Mouse (Mus musculus): ENCODE measurements at regions not wholly inside any gene's neighbourhood (a gene's known extent, or its start where the extent isn't known, plus 50 kb on each side); places are given as distances from the start of the nearest gene placed in this dataset.

DNA sequence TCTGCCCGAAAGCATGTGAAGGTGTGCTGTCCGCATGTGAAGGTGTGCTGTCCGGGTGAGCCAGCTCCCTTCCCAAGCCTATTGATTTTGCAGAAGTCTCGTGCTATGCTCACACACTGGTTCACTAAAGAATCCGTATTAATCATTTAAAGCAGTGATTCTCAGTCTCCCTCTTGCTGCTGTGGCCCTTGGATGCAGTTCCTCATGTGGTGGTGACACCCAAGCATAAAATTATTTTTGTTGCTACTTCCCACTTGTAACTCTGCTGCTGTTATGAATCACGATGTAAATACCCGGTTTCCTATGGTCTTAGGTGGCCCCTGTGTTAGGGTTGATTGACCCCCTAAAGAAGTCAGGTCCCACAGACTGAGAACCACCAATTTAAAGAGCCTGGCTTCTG is 55.7 kb upstream of the Emb start:
- ATAC-seq (replicated peaks in 1 of 2; ENCODE audit: insufficient read depth in 1 of 2, low FRiP score in 2 of 2, low TSS enrichment in 1 of 2, low read depth in 1 of 2, poor library complexity in 2 of 2, severe bottlenecking in 2 of 2) = no peak

DNA sequence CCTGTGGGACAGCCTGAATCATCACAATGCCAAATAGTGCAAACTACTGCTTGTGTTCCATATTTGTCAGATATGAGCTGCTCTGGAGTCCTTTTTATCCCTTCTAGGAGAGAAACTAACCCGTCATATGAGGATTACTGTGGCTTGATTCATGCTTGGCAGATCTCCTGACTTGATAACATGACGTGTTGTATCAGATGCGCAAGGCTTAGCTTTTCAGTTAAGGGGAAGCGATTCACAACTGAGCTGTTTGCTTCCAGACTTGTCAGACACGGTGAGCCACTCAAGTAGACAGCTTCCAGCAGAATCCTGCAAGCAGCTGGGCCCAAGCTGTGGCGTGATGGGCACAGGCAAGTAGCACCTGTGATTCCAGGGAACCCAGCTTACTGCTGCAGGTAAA is 64.5 kb upstream of the Emb start:
- ATAC-seq (replicated peaks in 1 of 2; ENCODE audit: insufficient read depth in 1 of 2, low FRiP score in 2 of 2, low TSS enrichment in 1 of 2, low read depth in 1 of 2, poor library complexity in 2 of 2, severe bottlenecking in 2 of 2) = peak in 1 of 2 experiments; percentile 48; a peak in 1 of 4 replicates

DNA sequence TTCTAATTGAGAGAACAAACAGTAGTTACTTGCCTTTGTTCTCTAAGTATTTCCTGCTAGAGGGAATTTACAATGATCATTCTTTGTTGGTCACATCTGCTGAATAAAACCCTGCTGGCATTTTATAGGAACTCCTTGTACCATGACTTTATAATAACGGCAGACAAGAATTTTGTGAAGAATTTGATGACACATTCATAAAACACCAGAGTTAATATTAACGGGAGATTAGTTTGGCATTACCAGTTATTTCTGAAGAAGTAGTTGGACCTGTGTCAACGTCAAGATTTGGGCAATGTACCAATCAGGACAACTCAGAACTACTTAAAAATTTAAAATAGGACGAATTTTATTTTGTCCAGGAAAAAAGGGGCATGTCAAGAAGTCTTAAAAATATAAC is 65.1 kb upstream of the Emb start:
- ATAC-seq (replicated peaks in 1 of 2; ENCODE audit: insufficient read depth in 1 of 2, low FRiP score in 2 of 2, low TSS enrichment in 1 of 2, low read depth in 1 of 2, poor library complexity in 2 of 2, severe bottlenecking in 2 of 2) = no peak

DNA sequence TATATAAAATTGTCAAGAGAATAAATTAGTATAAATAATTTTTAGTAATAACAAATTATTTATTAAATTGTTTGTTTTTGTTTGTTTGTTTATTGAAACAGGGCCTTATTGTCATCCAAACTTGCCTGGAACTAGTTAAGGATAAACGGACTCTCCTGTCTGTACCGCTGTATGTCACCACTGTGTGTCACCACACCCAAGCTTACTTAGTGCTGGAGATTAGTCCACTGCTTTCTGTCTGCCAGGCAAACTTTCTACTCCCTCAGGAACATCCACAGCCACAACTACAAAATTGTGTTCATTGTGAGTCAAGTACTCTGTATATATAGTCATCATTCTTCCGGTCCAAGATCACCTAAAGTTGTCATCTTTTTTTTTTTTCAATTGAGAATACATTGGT is 74.0 kb upstream of the Emb start:
- ATAC-seq (replicated peaks in 1 of 2; ENCODE audit: insufficient read depth in 1 of 2, low FRiP score in 2 of 2, low TSS enrichment in 1 of 2, low read depth in 1 of 2, poor library complexity in 2 of 2, severe bottlenecking in 2 of 2) = 0 out of 4 replicates have a peak, but pooled peaks of 1 of the 2 experiments have one; percentile 59

DNA sequence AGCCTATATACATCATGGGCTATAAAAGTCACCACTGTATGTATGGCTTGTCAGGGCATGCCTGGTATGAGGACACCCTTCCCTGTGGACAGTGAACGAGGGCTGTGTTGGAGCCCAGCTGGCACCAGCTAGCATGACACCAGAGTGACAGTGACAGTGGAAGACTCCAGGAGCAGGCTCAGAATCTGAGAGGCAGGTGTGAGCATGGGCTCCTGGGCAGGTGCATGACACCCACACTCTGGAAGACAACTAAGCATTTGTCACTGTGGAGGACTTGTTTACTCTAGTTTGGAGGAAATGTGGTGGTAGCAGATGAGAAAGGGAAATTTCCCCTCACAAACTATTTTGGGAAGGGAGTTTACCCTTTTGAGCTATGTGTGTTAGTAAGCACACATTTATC is 76.2 kb upstream of the Emb start:
- no peak for ATAC-seq (replicated peaks in 1 of 2; ENCODE audit: insufficient read depth in 1 of 2, low FRiP score in 2 of 2, low TSS enrichment in 1 of 2, low read depth in 1 of 2, poor library complexity in 2 of 2, severe bottlenecking in 2 of 2)

DNA sequence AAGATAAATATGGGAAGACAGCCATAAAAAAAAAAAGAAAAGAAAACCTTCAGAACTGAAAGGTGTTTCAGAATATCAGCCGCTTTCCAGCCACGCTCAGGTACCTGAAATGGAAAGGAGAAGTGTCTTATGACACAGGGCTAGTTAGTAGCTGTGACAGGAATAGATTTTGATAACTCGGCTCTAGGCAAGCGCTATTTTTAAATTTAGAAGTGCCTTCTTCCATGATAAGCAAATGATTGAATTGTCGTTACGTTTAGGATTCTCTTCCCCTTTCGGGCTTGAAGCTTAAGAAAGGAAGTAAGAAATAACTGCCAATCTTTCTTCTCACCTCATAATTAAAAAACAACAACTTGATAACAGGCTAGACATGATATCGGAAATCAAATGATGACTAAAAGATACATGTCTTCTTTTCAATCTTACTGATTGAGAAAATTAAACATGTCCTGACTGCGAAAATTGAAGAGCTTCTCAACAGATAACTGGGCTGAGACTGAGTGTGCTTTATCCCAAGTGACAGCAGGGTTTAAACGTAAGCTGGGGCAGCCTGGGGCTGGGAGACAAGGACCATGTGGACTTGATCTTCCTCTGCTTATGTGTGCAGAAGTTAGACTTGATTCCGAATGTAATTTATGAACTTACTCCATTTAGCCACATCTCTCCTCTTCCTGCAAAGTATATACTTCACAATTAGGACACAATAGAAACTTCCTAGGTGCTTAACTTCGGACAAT is 80.4 kb upstream of the Emb start:
- peak; percentile 27 to 42; a peak in 2 of 4 replicates for ATAC-seq (replicated peaks in 1 of 2; ENCODE audit: insufficient read depth in 1 of 2, low FRiP score in 2 of 2, low TSS enrichment in 1 of 2, low read depth in 1 of 2, poor library complexity in 2 of 2, severe bottlenecking in 2 of 2)

DNA sequence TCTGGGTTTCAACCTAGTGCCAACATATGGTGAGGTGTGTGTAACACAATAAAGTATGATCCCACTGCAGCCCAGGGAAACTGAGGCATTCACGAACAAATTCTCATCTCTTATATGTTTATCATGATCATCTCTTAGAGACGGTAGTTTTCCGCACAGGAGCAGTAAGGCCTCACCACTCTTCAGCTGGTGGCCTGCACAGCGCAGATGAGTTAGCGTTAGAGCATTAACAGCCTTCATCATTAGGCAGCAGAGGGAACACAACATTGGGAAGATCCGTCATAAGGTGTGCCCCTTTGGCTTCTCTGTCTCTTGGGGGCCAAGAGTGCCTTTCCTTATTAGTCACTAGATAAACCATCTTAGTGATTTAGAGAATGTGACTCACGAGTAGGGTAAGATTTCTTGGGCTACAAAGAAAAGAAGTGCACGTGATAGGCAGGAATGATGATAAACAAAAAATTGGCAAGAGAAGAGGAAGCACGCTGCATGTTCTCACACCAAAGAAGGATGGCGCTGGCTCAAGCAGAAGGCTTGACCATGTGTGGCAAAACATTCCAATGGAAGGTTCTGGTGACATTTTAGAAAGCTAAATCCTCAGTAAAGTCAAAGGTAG is 81.1 kb upstream of the Emb start:
- ATAC-seq (replicated peaks in 1 of 2; ENCODE audit: insufficient read depth in 1 of 2, low FRiP score in 2 of 2, low TSS enrichment in 1 of 2, low read depth in 1 of 2, poor library complexity in 2 of 2, severe bottlenecking in 2 of 2) = no peak

DNA sequence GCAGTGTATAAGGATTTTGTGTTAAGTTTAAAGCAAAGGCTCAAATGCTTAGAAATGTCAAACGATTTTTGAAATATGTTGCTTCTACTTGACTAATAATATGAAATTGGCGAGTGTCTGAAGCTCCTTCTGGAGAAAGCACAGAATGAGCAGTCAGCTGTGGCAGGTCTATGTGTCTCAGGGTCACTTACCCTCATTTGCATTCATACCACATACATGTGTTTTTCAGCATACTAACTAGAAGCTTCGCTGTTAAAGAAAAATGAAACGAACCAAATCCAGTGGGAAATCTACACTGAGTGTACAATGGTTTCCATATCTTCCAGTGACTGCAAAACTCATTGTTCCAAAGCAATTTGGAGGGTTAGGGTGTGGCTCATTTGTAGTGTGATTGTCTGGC is 88.7 kb upstream of the Emb start:
- ATAC-seq (replicated peaks in 1 of 2; ENCODE audit: insufficient read depth in 1 of 2, low FRiP score in 2 of 2, low TSS enrichment in 1 of 2, low read depth in 1 of 2, poor library complexity in 2 of 2, severe bottlenecking in 2 of 2) = no peak

DNA sequence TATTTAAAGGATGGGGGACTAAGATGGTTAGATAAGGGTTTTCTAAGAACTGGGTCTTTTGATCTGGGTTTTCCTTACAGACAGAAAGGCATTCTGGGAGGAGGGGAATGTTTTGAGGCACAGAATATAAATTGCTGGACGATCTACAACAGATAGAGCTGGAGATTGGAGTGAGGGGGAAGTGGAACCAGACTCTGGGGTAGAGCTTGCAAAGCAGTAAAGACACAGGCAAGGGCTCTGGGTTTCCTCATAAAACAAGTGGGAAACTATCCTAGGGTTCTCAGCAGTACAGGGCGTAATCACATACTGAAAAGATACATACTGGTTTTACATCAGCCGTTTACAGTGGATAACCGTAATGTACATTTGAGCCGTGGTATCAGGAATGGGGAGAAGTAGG is 89.5 kb upstream of the Parp8 start:
- no peak for ATAC-seq (replicated peaks in 1 of 2; ENCODE audit: insufficient read depth in 1 of 2, low FRiP score in 2 of 2, low TSS enrichment in 1 of 2, low read depth in 1 of 2, poor library complexity in 2 of 2, severe bottlenecking in 2 of 2)

DNA sequence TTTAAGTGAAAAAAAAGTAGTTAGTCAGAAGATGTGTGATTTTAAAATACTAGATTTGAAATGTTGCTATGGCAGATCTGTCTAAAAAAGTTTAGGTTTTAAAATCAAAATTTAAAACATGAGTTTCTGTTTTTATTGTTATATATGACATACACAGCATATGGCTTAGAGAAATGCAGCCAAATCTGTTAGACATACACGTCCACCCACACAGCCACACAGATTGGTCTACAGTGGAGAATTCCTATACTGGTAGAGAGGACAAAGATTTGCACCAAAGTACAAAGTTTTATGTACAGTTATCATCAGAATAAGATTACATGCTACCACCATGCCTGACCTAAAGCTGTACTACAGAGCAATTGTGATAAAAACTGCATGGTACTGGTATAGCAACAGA is 87.1 kb upstream of the Parp8 start:
- no peak for ATAC-seq (replicated peaks in 1 of 2; ENCODE audit: insufficient read depth in 1 of 2, low FRiP score in 2 of 2, low TSS enrichment in 1 of 2, low read depth in 1 of 2, poor library complexity in 2 of 2, severe bottlenecking in 2 of 2)

DNA sequence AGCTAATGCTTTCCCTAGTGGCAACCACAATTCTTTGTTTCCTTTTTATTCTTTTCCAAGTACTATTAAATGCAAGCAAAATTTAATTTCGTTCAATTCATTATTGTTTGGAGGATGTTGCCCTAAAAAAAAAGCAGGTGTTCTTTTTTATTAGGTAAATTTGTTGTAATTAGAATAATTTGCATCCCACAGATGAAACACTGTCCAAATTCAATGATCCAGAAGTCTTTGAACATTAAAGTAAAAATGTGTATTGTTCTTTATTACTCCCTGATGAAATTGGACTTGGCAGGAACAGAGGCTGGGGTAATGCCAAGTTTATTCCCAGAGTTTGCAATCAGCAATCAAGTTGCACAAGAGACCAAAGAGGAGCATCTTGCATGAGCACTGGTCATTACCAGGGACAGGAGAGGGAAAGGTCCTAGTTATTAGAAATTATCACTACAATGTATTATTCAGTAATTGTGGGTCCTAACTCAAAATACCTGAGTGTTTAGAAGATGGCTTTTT is 79.9 kb upstream of the Parp8 start:
- no peak for ATAC-seq (replicated peaks in 1 of 2; ENCODE audit: insufficient read depth in 1 of 2, low FRiP score in 2 of 2, low TSS enrichment in 1 of 2, low read depth in 1 of 2, poor library complexity in 2 of 2, severe bottlenecking in 2 of 2)

DNA sequence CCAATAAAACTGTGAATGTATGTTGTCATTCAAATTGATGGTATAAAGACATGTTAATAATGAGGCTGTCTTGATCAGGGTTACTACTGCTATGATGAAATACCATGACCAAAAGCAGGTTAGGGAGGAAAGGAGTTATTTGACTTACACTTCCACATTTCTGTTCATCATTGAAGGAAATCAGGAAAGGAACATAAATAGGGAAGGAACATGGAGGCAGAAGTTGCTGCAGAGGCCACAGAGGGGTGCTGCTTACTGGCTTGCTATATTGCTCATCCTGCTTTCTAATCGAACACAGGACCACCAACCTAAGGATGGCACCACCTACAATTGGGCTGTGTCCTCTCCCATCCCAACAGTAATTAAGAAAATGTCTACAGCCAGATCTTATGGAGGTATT is 69.4 kb upstream of the Parp8 start:
- ATAC-seq (replicated peaks in 1 of 2; ENCODE audit: insufficient read depth in 1 of 2, low FRiP score in 2 of 2, low TSS enrichment in 1 of 2, low read depth in 1 of 2, poor library complexity in 2 of 2, severe bottlenecking in 2 of 2) = no peak

DNA sequence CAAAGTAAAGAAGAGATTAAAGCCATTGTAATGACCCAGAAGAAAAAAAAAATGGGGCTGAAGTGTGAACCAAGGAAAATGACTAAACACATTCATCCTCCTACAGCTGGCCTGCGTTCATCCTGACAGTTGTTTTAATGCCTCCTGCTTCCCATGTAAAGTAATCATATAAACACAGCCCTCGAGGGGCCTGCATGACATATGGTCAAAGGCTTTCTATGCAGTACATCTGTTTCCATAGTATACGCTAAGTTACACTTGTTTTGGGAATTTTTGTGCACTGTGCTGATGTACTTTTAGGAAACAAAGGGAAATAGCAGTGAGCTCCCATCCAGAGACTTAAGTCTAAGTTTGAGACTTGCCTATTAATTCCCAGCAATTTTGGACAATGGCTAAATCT is 63.3 kb upstream of the Parp8 start:
- ATAC-seq (replicated peaks in 1 of 2; ENCODE audit: insufficient read depth in 1 of 2, low FRiP score in 2 of 2, low TSS enrichment in 1 of 2, low read depth in 1 of 2, poor library complexity in 2 of 2, severe bottlenecking in 2 of 2) = no peak

DNA sequence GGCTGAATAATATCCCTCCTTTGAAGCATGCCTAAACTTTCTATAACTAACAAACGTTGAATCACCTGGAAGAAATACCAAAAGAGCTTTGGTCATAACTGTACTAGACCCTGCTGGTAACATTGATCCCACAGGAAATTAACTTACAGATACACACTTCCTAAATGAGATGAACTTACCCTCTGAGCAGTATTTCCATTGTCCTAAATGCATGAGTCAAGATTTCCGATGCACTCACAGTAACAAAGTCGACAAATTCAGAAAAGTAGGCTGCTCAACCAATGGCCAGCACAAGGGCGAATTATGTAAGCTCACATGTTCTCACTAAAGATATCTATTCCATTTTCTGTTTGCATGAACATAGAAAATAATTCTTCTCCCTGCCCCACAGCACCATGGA is 57.4 kb upstream of the Parp8 start:
- ATAC-seq (replicated peaks in 1 of 2; ENCODE audit: insufficient read depth in 1 of 2, low FRiP score in 2 of 2, low TSS enrichment in 1 of 2, low read depth in 1 of 2, poor library complexity in 2 of 2, severe bottlenecking in 2 of 2) = no peak

DNA sequence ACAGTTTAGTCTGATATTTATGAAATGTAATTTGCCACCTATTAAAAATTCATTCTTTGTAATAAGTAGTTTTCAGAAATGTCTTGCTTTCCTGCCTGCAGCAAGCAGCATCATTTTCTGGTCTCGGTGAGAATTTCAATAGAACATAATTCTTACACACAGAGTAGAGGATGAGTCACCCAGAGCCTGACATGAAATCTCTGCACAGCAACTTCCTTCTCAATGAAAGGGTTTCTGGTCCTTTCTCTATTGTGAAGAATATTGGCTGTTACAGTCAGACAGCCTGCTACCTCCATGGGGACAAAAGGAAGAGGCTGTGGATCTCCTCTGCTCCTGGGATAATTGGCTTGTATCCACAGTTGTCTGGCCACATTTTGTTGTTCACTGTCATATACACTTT is 54.0 kb upstream of the Parp8 start:
- ATAC-seq (replicated peaks in 1 of 2; ENCODE audit: insufficient read depth in 1 of 2, low FRiP score in 2 of 2, low TSS enrichment in 1 of 2, low read depth in 1 of 2, poor library complexity in 2 of 2, severe bottlenecking in 2 of 2) = no peak

Data from hematopoietic stem cell, adult 5-6 weeks (primary cell).